Mouse (Mus musculus): ENCODE data around the gene Filip1.

DNA sequence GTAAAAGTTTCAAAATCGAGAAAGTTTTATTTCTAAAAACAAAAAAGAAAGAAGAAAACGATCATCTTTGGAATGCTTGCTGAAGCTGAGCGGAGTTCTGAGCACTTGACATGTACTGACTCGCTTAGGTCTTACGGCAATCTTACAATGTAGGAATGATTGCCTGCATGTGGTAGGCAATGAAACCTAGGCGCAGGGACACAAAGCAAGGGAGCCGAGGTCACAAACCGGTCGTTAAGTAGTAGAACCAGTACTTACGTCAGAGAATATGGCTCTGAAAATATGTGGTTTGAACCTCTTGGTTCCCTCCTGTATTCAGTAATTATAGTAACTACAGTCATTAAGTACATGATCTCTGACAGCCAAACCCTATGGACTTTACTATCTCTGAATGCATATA lies 29.4 kb downstream of the Filip1 start:
- TF ChIP-seq CTCF (conservative IDR thresholded peaks at IDR 0.05 in 1 of 2, IDR thresholded peaks at IDR 0.05 in 1 of 2; ENCODE audit: low read depth in 2 of 2, low read length in 2 of 2) (no peak), RCOR1 (conservative IDR thresholded peaks at IDR 0.05; ENCODE audit: low read depth, low read length) (no peak), CHD2 (IDR thresholded peaks at IDR 0.05; ENCODE audit: low read length) (no peak), BHLHE40 (IDR thresholded peaks at IDR 0.05; ENCODE audit: low read depth, low read length) (no peak), POLR2A (IDR thresholded peaks at IDR 0.05; ENCODE audit: low read depth, low read length) (no peak), SMC3 (IDR thresholded peaks at IDR 0.05; ENCODE audit: low read depth, low read length) (no peak), MYC (IDR thresholded peaks at IDR 0.05; ENCODE audit: low read depth, low read length) (no peak), EP300 (IDR thresholded peaks at IDR 0.05; ENCODE audit: low read length) (no peak)

Measured in CH12.LX (cell line).